Mouse (Mus musculus): ENCODE results near the gene Pemt.

Pemt gene

DNA sequence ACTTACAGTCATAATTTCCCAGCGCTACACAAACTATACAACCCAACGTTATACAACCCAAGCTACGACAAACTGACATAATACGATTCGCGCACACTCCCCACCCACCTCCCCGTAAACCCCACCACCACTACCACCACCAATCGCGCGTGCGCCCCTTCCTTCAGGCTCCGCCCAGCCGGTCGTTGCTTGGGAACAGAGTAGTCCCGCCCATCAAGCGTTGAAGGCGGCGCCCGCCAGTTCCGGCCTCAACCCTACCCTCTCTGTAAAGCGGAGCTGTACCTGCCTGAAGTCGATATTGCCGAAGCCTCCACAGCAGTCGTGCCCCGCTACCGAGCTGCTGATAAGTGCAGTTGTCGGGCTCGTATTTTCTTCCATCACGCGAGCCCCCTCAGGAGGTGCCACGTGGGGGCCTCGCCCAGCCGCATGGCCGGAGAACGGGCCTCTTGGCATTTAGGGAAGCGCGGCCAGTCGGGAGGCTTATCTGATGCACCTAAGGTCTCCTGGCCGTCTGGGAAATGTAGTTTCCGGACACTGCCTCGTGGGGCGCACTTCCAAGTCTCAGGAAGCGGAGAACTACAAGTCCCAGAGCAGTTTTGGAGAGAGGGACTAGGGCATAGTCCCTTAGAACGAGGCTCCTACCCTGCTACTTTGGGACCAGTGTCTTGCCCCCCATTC is at the start of gene Pemt:
TSS of gene Pemt (minus strand) at position 432 of the 678 bp plus-strand sequence.
- DNase-seq (ENCODE audit: low spot score): peak; percentile 99

DNA sequence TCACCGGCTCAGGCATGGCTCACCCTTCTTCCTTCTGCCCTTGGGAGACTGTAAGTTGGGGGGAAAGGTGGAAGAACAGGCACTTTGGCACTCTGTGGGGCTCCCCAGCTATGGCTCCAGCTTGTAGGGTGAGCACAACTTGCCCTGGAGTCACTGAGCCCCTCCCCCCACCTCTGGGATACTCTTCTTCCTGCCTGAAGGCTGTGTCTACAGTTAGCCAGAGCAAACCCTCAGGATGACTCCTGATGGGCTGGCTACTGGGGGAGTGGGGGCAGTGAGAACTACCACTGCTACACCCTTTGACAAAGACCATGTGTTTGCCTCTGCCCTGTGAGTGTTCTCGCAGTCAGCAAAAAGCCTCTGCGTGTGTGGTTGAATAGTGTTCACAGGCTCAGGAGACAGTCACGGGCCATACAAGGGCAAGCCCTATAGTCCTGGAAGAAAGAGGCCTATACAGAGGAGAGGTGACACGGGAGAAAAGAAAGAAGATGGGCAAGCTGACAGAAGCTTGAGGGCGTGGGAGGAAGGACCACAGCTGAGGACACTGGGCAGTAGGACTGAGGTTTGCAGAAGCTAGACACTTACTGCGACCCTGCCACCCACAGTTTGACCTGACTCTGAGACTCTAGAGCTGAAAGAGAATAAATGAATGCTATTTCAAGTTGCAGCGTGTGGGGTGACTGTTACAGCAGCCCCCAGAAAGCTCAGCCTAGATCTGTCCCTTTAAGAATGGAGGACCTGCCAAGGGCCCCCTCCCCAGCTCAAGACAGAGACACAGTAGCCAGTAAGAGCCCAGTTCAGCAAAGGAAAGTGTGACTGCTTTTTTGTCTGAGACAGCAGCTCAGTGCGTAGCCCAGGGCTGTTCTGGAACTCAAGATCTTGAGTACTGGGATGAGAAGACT is 48.9 kb upstream of the Pemt start:
- DNase-seq (ENCODE audit: low spot score): no peak

DNA sequence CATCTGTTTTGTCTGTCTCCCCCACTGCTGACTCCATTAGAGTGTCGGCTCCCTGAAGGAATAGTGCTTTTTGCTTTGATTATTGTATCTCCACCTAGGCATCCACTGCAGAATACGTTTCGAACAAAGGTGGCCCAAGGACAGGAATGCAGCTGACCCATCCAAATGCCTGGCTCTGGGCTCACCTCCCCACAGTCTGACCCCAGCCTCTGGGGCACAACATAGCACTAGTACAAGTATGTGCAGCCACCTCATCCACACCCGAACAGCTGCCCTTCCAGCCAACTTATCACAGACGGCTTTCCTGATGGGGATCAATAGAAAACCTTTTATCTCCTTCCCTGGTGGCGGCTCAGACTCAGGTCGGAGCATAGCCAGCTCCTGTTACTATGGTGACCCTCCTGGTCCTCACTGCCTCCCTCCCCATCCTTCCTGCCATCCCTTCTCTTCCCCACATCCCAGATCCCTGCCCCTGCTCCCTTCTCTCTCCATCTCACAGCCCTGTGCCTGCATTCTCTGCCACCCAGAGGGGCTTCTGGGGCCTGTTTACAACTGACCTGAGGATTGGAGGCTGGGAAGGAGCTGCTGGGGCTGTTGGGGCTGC is 47.8 kb upstream of the Pemt start:
- DNase-seq (ENCODE audit: low spot score): no peak

DNA sequence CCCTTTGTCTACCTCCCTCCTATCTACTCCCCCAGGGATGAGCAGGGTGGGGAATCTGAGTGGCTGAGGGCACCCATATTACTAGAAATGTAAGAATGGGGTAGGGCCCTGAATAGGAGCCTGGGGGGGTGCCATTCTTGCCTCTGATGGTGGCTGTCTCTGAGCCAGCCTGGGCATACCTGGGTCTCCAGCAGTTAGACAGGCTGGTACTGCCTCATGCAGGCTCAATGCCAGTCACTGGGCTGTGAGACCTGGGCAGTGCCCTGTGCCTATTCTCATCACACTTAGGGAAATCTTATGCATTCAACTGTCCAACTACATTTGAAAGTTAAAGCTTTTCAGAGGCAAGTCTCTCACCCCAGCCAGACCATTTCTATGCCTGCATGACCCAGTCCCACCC is 46.9 kb upstream of the Pemt start:
- DNase-seq (ENCODE audit: low spot score): no peak

DNA sequence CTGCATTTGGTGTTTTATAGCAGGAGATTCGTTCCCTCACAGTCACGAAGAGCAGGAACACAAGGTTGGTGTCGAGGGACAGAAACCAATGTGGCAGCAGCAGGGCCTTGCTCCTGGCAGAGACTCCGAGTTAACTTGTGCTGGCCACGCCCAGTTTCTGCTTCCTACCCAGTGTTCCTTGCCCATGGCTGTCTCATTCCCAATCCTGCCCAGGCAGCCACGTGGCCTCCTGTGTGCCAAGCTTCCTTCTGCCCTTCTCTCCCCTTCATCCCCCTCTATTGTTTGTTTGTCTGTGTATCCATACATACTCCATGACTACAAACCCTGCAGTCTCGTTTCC is 45.1 kb upstream of the Pemt start:
- DNase-seq (ENCODE audit: low spot score): no peak

DNA sequence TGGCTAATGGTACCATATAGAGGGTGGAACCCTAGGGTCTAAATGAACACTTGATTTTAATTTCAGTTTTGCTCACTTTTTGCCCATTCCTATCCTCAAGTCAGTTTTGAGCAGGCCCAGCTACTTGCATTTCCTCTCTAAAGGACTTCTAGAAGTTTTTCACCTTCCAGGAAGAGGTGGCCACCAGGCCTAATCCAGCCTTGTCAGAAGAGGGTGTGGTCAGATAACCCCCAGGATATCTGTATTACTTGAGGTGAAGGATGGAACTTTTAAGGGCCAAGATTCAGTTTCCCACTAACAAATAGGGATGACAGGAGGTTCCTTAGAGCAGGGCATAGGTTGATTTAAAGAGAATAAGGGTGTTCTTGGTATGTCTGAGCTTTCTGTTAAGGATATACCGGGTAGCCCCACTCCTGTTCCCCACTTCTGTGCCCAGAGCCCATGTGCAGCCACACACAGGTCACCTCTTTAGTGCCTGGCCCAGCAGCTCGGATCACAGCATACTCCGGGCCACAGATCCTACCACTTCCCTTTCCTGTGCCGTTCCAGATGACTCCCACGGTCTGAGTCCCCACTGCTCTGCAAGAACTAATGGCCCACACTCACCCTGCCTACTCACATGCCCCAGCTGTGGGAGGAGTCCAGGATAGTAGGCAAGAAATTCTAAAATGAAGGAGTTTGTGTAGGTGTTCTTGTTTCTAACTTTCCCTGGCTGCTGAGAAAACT is 44.6 kb upstream of the Pemt start:
- no peak for DNase-seq (ENCODE audit: low spot score)

DNA sequence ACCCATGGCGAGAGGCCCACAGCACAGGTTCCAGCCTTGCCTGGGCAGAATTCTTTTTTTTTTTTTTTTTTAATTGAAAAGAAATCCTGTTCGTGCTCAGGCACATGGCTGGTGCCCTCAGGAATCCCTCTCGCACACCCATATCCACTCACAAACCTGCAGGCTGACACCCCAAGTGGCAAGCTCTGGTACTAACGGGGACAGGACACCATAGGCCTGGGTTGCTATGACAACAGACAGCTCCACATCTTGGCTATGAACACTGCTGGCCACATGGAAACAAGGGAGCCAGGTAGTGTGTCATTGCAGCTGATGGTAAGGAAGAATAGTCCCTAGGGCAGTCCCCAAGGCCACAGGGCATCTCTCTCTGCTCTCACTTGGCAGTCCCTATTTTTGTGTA is 42.7 kb upstream of the Pemt start:
- DNase-seq (ENCODE audit: low spot score): peak; percentile 77

DNA sequence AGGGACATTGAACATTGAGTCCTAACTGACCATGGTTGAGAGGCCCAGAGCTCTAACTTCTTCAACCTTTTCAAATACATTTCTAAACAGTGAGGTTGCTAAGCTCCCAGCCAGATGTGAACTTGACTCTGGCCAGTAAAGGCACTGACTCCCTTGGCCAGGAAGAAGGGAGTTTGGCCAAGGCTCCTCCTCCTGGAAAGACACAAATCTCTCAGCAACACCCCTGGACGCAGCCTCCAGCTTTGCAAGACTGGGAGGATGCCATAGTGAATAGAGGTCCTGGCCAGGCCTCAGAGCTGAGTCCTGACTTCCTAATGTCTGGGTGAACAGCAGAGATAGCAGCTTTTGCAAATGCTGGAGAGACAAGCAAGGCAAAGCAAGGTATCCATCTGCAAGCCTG is 40.4 kb upstream of the Pemt start:
- no peak for DNase-seq (ENCODE audit: low spot score)

DNA sequence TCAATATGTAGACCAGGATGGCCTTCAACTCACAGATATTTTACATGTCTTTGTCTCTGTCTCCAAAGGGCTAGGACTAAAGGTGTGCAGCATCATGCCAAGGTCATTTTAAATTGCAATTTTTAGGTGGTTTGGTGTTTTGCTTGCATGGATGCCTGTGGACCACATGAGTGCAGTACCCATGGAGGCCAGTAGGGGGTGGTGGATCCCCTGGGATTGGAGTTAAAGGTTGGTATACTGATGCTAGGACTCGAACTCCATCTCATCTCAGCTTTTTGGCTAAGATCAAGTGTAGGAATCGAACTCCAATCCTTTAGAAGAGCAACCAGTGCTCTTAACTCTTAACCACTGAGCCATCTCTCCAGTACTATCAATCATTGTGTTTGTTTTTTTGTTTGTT is 38.3 kb upstream of the Pemt start:
- DNase-seq (ENCODE audit: low spot score): peak; percentile 55

DNA sequence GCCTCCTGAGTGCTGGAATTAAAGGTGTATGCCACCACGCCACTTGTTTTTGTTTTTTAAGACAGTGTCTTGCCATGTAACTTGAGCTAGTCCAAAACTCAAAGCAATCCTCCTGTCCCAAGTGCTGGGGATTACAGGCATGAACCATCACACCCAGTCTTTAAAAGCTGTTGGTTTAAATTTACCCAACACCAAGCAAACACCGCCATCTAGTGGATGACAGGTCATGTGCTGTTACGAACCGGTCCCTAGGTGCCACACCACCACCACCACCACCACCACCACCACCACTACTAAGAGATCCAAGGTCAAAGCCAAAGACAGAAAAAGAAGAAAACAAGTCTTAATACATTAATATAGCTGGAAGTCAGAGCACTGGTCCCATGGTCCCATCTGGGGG is 30.5 kb upstream of the Pemt start:
- peak; percentile 89 for DNase-seq (ENCODE audit: low spot score)

DNA sequence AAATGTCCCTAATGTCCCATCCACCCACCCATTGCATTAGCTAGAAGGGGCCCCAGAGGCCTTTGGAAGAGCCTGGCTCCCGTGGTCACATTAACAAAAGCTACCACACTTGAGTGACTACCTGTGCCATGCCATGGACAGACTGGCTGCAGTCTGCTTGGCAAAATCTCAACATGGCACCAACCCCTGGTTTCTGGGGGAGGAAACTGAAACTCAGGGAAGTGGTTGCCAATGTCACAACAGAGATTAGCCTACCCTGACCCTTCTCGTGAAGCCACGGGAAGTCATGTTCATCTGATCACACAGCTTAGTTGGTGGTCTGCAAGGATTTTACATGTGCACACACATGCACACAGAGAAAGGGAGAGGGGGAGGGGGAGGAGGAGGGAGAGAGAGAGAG is 29.9 kb upstream of the Pemt start:
- no peak for DNase-seq (ENCODE audit: low spot score)

DNA sequence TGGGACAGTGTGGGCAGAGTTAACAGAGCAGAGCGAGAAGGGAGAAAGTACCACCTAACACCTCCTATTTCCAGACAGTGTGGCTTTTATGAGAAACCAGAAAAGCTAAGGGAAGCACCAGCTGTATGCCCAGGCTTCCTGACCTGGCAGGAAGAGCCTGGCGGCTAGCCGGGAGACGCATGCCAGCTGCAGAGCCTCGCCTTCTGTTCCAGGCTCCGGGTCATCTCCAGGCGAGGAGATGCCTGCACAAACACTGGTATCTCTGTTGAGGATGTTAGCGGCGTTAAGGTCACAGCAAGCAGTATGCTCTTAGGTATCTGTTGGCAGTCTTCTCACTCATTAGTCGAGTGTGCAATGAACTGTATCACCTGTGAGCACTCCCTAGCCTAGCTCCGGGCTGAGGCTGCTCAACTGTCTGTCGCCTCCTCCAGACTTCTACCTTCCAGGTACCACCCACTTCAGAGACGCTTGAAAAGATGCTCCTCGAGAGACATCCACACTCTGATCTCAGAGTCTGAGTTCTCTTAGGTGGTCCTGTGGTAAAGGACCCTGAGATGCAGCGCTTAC is 27.7 kb upstream of the Pemt start:
- peak; percentile 60 for DNase-seq (ENCODE audit: low spot score)

DNA sequence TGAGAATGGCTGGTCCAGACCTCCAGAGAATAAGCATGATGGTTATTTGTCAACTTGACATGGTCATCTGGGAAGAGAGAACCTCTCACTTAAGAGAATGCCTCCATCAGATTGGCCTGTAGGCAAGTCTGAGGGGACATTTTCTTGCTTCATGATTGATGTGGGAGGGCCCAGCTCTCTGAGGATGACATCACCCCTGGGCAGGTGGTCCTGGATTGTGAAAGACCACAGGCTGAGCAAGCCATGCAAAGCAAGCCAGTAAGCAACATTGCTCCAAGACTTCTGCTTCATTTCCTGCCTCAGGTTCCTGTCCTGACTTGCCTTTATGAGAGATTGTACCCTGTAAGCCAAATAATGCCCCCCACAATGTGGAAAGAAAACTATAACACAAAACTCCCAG is 26.8 kb upstream of the Pemt start:
- no peak for DNase-seq (ENCODE audit: low spot score)

DNA sequence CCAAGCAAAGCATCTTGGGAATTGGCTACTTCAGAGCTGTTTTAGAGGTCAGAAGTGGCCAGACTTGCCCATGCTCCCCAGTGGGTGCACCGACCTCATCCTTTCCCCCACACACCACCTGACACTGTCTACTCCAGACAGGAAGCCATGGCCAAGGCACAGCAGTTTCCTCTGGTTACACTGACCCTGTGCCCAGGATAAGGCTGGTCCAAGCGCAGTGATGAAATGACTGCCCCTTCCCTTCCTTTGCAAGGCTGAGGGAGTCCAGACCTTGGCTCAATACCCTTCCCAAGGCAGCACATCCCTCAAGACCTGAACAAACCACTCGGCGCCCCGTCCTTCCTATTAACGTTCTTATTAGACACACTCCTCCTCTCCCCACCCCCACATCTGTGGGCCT is 24.9 kb upstream of the Pemt start:
- peak; percentile 62 for DNase-seq (ENCODE audit: low spot score)

DNA sequence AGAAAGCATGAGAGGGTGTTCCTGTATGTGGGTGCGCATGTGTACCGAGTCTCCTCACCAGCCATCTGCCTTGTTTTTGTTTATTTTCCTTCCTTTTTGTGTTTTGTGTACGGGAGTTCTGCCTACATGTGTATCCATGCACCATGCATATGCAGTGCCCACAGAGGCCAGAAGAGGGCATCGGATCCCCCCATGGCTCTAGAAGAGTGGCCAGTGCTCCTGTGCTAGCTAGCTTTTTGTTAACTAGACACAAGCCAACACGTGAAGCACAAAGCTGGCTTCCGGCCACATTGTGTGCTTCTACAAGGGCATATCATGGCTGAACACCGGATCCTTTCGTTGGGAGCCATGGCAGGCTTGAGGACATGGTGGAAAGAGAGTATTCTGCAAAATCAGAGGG is 24.3 kb upstream of the Pemt start:
- DNase-seq (ENCODE audit: low spot score): peak; percentile 72

DNA sequence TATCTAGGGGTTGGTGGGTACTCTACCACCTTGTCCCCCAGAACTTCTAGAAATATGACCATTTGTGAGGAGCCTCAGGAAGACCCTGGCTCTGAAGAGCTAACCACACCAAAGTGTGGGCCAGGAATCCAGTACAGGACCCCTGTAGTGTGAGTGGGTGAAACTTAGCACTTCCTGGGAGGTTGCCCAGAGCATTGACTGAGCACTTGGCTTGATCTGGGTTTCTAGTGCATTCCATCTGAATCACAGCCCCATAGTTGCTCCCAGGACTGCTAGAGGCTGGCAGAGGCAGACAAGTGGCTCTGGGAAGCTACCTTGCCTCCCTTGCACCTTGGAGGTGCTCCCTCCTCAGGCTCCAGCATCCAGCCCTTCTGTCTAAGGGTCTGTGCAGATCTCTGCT is 22.3 kb upstream of the Pemt start:
- DNase-seq (ENCODE audit: low spot score): no peak

DNA sequence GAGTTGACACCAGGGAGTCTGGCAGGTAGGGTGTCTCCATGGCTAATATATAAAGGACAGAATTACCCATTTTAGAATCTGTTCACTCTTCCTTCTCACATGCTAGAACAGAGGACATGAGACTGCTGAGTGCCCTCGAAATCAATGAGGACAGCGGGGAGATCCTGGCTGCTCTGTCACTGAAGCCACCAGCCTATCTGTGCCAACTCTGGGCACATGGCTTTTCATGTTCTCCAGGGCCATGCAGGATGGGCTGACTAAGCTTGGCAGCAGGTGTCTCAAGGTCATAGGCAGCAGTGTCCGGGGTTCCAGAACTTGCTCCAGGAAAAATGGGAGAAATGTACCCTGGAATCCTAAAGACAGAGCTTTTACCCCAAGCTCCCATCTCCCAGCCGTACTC is 21.4 kb upstream of the Pemt start:
- DNase-seq (ENCODE audit: low spot score): no peak

DNA sequence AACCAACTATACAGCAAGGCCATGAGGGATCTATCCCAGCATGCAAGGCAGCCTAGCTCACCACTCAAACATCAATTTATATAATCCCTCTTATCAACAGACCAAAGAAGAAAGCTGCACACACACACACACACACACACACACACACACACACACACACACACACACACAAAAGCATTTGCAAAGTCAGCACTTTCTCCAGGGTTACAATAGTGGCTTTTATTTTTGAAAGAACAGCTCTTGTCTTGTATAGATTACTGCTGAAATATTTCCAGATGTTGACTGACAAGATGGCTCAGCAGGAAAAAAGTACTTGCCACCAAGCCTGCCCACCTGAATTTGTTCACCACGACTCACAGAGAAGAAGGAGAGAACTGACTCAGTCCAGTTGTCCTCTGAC is 19.0 kb upstream of the Pemt start:
- no peak for DNase-seq (ENCODE audit: low spot score)

DNA sequence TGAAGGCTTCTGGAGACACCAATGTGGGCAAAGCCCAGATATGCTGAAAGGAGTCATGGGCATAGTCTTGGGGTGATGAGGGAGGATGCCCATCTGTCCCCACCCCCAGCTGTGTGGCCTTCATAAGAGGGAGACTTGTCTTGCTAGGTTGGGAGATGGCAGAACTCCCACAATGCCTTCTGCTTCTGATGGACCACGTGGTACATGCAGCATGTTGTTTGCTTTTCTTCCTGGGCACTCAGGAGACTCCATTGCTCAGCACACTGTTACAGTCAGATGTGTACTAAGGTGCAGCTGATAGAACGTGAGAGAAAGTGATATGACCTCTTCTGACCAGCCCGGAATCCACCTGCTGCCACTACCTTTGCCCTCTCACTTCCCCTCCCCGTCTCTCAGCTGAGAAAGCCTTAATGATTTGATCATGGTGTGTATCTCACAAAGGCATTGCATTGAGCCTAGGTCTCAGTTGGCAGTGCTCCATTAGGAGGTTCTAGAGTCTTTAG is 15.3 kb upstream of the Pemt start:
- DNase-seq (ENCODE audit: low spot score): no peak

DNA sequence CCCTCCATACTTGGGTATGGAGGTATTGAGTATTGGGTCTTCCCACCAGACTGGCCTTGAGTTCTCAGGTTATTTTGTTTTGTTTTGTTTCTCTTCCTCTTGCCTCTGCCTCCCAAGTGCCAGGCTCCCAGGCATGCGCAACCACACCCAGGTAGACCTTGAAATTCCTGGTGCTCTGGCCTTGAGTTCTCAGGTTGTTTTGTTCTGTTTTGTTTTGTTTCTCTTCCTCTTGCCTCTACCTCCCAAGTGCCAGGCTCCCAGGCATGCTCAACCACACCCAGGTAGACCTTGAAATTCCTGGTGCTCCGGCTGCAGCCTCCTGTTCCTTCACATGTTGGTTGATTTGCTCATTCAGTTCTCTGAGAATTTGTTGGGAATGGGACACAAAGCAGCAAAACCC is 13.7 kb upstream of the Pemt start:
- no peak for DNase-seq (ENCODE audit: low spot score)

DNA sequence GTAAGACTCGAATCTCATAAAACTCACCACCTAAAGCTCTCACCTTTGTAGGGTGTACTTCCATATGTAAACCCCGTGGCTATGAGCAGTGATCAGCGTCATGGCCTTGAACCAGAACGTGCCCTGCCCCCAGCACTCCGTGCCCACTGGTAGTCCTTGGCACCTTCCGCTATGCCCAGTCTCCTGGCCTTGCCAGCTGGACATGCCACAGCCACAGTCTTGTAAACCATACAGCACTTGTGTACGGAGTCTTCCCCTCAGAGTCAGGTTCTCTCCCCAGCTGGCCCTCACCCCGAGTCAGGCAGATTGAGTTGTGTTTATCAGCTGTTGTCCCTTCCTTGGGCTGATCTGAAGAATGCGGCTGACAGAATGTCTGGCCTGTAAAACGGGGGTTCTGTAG is 12.2 kb upstream of the Pemt start:
- no peak for DNase-seq (ENCODE audit: low spot score)

DNA sequence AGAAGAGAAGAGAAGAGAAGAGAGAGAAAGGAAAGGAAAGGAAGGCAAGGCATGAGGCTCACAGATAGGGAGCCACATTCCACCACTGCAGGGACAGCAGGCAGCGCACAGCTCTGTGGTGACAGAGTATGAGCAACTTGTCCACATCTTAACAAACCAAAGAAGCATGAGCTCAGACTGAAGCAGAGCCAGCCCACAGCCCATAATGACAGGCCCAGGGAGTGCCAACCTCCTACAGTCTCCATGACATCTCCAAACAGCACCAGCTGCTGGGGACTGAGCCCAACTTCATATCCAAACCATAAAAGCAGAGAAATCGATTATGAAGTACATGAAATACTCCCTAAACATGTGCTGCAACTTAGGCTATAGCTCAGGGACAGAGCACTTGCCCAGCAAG is 11.7 kb upstream of the Pemt start:
- DNase-seq (ENCODE audit: low spot score): no peak

Data from MN1 (cell line).